Mouse (Mus musculus) liver, adult 2 months (tissue): ENCODE results near the gene Padi6.

ENCODE experiments used
- CTCF ChIP-seq: fragments of 200-500 bp; IDR thresholded peaks from 2 replicates; pipeline ENCODE4 v1.5.1; 2011; ENCODE audit warnings: low read depth, low read length, control low read depth
- POLR2A ChIP-seq: fragments of 200-500 bp; IDR thresholded peaks from 2 replicates; pipeline ENCODE4 v1.6.1; 2011; ENCODE audit warnings: low read length, control low read depth; ENCODE audit not compliant: insufficient read depth; ENCODE audit errors: extremely low read depth

DNA sequence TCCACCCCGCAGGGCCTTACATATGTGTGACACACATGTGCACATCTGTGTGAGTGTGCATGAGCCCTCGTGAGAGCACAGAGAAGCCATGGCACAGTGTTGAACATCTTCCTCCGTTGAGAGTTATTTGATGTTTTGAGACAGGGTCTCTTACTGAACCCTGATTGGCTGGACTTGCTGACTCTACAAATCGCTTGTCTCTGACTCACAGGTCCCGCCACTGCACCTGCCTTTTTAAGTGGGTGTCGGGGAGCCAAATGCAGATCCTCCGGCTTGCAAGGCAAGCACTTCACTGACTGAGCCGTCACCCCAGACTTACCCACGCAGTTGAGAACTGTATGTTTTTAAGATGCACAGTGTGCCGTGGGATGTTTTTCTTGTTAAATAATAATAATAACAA, 33.4 kb upstream of the Padi6 start:
- TF ChIP-seq POLR2A, result no peak
- TF ChIP-seq CTCF, result no peak
